Mouse (Mus musculus): Measurements from ENCODE around the gene Nr2c1. TPM values are rescaled to one million over a fixed set of nuclear protein-coding genes. Genes with fewer than 3 reads are reported as not detected.

Gene Nr2c1
- polyA plus RNA-seq, 1 experiment from 2014 or later, result 13.6 TPM

Other genes with a start within 250 kb of the Nr2c1 start
- gene Vezt, start 112.2 kb upstream of the Nr2c1 start, polyA plus RNA-seq (2014; fragmentation: Nextera tagmentation; extraction: Ambion mirVana), result 25.5 and 32.3 TPM in 2 replicates
- 6.5 and 7.2 TPM in 2 replicates for gene Fgd6, start 112.0 kb upstream of the Nr2c1 start, polyA plus RNA-seq (2014; fragmentation: Nextera tagmentation; extraction: Ambion mirVana)
- 487 and 495 TPM in 2 replicates for gene Ndufa12, start 50.7 kb downstream of the Nr2c1 start, polyA plus RNA-seq (2014; fragmentation: Nextera tagmentation; extraction: Ambion mirVana)
- gene Gm4792, start 150.7 kb downstream of the Nr2c1 start, polyA plus RNA-seq (2014; fragmentation: Nextera tagmentation; extraction: Ambion mirVana), result not detected in 2 replicates
- gene Tmcc3, start 163.9 kb downstream of the Nr2c1 start, polyA plus RNA-seq (2014; fragmentation: Nextera tagmentation; extraction: Ambion mirVana), result 5.3 and 6.3 TPM in 2 replicates

All from limb, embryonic 11.5 days (tissue).